Mouse (Mus musculus): Measurements from ENCODE around the gene Zc3h7b.

GRCm38 (mm10) chr15:81800391-81800790 is 55.5 kb downstream of the Zc3h7b start:
- TF ChIP-seq CTCF (IDR thresholded peaks at IDR 0.05; ENCODE audit: extremely low read depth, insufficient read length, insufficient replicate concordance, low read depth, low read length), result no peak
- no peak for TF ChIP-seq POLR2A (IDR thresholded peaks at IDR 0.05; ENCODE audit: low read depth, low read length)
